Mouse (Mus musculus) spleen, adult 2 months (tissue): ENCODE measurements around the gene Popdc3.

Experiments used
- CTCF ChIP-seq: fragments of 200-500 bp; IDR thresholded peaks from 2 replicates; pipeline ENCODE4 v1.5.1; 2011; ENCODE audit warnings: mild to moderate bottlenecking, inconsistent platforms; ENCODE audit not compliant: insufficient read depth, insufficient read length, insufficient replicate concordance; ENCODE audit errors: extremely low read depth
- POLR2A ChIP-seq: fragments of 200-500 bp; IDR thresholded peaks from 2 replicates; pipeline ENCODE4 v1.6.1; 2011; ENCODE audit warnings: low read depth, low read length, inconsistent platforms

GRCm38 (mm10) chr10:45140474-45141212 is 37.3 kb upstream of the Popdc3 start:
- no peak for TF ChIP-seq CTCF
- TF ChIP-seq POLR2A = no peak
